Mouse (Mus musculus) cerebellum, adult 18-20 months (tissue): ENCODE results near the gene Cyp2e1.

Source experiments
- DNase-seq, 2 experiments: peaks; one replicate each; pipeline ENCODE4 v3.0.0; 2021

Cyp2e1 gene

GRCm38 (mm10) chr7:140811714-140812113 lies 48.2 kb downstream of the Cyp2e1 start:
- DNase-seq = no peak

- no peak for DNase-seq
Measured at GRCm38 (mm10) chr7:140812850-140813249, 49.3 kb downstream of the Cyp2e1 start.

GRCm38 (mm10) chr7:140820173-140820572 lies 56.6 kb downstream of the Cyp2e1 start:
- peak in 1 of 2 experiments; percentile 21 for DNase-seq

GRCm38 (mm10) chr7:140821305-140821652 lies 57.7 kb downstream of the Cyp2e1 start:
- DNase-seq = peak; percentile 55 to 57

- DNase-seq = peak; percentile 83 to 85
Measured at GRCm38 (mm10) chr7:140821653-140822329, 58.3 kb downstream of the Cyp2e1 start, which contains the start of gene Zfp941. Gene Zfp941 (minus strand): TSS chr7:140822178.

GRCm38 (mm10) chr7:140822731-140823130 lies 59.2 kb downstream of the Cyp2e1 start:
- DNase-seq = no peak
